Mouse (Mus musculus): ENCODE results near the gene Zc3h15. TPM values are rescaled to one million over a fixed set of nuclear protein-coding genes. Genes with fewer than 3 reads are reported as not detected.
"Not testable (repeated sequence)": the region's sequence is repeated elsewhere in the genome, so short reads cannot be mapped to it uniquely, and the experiment has no call there.

Gene Zc3h15
- total RNA-seq, 1 experiment from 2014 or later: 102 TPM

DNA sequence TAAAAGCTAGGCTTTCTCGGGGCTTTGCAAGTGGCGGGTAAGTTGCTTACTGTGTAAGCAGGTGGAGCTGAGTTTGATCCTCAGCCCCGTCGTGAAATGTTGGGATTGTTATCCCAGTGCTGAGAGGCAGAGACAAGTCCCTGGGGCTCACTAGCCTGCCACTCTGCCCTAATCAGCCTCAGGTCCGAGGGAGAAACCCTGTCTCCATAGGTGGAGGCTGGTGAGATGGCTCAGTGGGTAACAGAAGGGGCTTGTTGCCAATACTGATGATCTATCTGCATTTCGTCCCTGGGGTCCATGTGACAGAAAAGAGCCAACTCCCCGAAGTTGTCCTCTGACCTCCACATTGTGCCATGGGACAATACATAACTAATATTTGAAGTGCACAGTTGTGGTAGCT is 30.2 kb downstream of the Zc3h15 start:
- DNase-seq: no peak

DNA sequence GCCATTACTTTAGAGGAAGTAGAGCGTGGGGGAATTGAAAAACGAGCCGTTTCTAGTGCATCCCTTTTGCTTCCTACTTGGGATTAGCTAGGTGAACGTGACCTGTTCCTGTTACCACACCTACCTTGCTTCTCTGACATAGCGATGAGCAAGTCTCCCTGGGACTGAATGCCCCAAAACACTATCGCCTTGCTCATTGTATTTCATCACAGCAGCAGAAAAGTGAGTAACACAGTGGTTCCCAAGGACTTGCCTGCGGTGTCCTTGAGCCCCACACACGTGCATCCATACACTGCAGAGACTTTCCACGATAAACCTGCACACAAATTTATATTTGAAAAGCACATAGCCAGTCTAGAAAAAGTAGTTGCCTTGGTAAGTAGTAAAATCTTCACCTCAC is 30.7 kb downstream of the Zc3h15 start:
- peak; percentile 19 for DNase-seq

DNA sequence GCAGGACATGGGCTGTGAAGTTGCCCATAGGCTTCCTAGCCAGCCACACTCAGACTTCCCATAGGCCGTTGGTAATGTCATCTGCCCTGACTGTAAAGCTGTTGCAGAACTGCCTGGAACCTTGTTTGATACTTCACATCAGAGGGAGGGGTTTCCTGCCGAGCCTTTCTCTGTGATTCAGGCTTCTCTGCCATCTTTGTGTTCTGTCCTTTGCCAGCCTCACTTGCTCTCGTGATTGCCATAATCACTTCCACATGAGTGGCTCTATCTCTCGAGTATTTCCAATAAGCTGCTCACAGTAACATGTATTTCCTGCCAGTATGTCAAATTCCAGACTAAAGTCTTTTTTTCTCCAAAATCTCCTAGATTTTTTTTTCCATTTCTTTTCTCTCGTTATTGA is 31.4 kb downstream of the Zc3h15 start:
- DNase-seq: no peak

DNA sequence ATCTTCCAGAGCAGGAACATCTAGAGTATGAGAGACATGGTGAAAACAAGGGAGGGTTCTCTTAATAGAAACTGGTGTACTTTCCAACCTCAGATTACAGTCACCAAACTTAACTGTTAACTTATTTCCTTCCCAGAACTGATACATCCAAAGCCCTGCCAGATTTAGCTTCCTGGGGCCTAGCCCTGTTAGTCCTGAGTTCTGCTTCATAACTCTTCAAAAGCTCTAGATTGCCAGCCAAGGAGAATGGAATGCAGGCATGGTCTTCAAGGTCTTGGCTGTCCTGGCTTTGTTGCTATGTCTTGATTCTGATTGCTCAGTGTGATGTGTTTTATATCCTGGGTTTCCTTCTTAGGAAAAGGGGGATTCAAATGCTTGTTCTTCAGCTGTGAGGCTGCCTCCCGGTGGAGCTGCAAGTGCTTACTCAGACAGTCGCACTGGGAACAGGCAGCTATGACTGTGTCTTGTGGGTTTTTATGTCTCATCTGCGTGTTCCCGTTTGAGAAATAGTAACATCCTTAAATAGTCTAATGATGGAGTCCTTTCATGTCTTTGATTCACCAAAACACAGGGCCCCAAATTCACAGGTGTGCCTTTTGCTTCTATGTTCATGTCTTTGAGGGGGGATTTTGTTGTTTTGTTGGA is 32.1 kb downstream of the Zc3h15 start:
- DNase-seq: no peak

DNA sequence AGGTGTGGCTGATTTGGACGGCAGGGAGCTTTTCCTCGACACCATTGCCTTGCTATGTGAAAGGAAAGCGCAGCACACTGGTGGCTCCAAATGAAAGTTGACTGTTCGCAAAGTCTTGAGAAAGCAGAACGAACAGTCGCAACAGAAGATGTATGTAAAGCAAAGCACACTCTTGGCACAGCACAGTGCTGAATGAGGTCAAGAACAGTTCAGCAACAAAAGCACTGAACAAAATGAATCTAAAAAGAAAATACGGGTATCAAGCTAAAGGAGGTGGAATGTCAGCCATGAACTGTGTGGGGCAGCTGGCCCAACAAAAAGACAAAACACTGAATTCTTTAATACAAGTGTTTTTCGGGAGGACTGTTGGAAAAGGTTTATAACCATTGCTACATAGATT is 37.1 kb downstream of the Zc3h15 start:
- DNase-seq: no peak

DNA sequence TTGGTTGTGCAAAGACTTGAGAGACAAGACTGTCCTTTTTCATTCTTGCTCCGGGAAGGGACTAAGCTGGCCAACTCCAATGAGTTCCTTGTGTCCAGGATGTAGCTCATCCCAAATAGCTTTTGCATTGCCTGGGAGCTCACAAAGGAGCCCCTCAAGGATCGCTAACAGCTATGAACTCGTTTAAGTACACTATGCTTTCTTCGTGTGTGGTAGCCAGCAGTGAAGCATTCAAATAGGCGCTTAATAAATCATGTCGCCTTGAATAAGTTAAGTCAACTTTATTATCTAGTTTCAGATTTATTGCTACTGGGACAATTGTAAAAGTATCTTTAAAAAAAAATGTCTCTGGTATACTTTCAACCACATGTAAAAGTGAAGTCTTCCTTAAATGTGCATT is 37.5 kb downstream of the Zc3h15 start:
- no peak for DNase-seq

DNA sequence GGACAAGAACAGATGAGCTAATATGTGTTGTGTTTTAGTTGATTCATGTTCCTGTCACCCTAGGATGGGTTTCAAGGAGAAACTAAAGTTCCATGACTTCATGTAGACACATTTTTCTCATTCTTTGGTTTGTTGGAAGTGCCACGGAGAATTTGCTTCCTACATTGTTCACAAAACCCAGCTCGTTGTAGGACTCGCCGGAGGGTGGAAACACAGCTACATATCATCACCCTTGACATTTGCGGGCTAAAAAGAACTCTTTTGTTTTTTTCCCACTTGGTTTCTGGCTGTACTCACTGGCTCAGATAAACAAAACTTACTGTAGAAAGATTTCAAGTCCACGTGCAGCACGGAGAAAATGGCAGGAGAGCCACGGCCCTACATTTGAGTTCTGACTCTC is 38.0 kb downstream of the Zc3h15 start:
- no peak for DNase-seq

DNA sequence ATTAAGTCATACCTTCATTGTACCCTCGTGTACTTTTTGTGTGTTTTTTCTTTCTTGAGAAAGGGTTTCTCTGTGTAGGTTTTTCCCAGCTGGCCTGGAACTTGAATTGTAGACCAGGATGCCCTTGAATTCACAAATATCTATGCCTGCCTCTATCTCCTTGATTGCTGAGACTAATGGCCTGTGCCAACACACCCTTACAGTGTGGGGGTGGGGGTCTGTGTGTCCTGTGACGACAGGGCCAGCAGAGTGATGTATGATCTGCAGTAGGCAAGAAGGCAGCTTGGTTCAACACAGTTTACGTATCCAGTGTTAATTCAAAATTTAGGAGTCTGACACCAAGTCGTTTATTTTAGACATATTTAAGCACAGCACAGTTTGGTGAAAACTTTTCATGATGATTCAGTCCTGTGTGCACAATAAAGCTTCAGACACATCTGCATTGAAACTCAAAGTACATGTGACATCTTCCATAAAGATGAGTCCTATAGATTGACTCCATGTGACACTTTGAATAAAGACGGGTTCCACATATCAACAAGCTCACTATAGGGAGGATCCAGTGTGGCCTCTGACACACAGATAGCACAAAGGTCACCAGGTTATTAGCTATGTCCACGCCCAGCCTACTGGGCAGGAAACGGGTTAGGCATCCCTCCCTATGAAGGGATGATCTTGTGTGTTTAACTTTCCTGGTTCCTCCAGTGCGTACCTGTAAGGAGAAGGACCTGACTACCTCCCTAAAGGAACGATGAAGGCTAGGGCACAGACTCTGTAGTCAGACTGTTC is 39.7 kb downstream of the Zc3h15 start:
- no peak for DNase-seq

DNA sequence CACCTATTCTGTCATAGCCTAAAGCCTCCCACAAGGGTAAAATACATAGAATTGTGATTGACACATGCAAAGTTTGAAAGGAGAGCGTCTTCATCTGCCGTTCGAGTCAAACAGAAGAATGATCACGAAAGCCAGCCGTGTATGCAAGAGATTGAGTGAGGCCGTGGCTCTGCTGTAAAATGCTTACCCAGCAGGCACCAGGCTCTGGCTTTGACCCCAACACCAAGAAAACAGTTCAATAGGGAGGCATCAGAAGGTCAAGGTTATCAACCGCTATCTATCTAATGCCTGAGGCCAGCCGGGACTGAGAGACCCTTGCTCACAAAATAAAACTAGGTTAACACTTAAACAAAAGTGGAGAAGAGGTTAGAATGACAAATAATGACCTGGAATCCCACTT is 40.5 kb downstream of the Zc3h15 start:
- DNase-seq: no peak

DNA sequence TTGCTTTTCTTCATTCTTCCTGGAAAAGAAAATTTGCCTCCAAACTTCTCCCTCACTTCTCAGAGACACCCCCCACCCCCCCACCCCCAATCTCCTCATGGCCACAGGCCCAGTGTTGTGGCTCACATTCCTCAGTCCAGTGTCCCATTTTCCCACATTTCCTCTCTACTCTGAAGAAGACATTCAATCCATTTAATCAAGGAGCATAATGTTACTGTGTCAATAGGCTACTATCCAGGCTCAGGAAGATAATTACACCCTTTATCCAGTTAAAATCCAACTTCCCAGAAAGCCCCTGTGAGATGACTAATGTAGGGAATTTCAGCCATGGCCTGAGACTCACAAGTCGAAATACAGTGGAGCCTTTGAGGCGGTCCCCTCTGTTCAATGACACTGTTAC is 46.1 kb downstream of the Zc3h15 start:
- DNase-seq: no peak

DNA sequence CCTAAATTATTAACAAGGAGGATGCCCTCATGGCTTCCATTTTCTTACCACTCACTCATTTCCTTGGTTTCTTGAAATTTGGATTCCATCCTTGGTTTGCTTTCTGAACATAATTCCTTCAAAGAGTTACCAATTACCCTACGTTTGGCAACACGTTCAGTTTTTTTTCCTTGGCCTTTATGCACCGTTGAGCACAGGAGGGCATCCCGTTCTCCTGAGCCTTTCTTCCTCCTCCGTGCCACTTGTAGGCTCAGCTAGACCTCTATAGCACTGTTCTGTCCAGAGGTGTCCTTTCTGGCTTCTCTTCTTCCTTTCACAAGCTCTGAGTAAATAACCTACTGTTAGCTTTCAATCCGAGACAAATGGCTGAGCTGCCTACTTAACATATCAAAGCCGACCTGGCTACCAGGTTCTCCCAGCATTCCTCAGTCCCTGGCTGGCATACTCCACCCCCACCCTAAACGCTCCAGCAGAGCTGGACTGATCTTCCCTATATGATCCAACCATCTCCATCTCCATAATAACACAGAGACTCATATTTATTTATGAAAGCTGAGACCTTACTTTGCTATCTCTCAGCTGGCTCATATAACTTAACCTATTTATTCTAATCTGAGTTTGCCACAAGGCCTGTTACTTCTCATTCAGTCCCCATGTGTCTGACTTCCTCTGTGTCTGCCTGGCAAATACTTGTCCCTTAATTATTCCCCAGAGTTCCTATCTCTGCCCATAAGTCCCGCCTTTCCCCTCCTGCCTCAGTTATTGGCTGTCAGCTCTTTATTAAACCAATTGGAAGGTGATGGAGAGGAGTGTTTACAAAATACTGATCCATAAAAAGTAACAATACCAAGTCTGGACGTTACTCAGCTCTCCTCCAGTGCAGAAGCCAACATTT is 48.7 kb downstream of the Zc3h15 start:
- no peak for DNase-seq

DNA sequence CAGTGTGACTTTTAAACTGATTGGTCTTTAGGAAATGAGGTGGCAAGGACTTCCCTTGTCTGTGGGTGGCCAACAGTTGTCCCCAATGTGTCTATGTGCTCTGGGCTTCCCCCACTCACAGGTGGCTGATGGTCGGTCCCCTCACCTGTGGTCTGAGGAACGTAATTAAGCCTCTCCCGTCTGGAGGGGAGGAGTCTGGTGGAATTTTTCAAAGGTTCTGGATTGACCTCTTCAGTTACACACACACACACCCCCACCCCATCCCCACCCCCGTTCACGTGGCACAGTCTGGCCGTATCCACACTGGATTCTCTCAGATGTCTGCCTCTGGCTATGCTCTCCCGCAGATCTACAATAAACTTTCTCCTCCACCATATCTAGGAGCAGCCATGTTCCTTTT is 49.8 kb downstream of the Zc3h15 start:
- DNase-seq: no peak

DNA sequence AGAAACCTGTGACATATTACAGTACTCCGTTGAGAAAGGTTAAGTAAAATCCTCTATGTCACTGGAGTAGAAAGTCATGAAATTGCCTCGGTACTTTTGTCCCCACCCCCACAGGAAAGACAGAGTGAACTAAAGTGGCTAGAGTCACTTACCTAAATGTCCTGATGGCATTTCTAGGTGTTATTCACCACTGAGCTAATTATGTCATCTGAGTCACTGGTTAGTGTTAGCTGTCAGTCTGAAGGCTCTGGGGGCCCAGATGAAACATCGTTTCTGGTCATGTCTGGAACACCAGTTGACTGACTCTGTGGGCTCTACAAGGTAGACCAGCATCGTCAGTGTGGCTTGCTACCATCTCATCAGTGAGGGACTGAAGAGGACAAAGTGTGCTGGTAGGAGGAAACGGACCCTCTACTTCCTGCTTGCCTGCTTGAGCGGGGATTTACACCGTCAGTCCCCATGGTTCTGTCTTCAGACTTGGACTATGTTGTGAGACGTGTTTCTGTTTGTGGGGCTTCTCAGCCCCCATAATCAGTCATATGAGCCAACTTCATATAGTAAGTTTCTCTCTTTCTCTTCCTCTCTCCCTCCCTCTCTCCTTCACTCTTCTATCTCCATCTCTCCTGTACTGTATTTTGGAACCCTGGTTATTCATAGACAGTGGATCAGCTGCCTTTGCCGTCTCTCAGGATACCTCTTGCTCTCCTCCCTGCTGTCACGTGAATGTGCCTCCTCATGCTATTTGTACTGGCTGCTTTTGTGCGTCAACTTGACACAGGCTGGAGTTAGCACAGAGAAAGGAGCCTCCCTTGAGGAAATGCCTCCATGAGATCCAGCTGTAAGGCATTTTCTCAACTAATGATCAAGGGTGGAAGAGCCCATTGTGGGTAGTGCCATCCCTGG is 51.4 kb downstream of the Zc3h15 start:
- no peak for DNase-seq

DNA sequence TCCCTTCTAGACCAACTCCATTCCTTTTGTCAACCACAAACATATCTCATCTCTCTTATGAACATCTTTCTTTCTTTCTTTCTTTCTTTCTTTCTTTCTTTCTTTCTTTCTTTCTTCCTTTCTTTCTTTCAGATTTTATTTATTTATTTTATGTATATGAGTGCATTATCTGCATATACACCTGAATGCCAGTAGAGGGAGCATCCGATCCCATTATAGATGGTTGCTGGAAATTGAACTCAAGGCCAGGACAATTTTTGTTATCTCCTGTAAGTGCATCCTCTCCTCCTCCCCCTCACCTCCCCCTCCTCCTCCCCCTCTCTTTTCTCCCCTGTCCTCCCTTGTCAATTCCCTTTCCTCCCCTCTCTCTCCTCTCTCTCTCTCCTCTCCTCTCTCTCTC is 54.2 kb downstream of the Zc3h15 start:
- no peak for DNase-seq

DNA sequence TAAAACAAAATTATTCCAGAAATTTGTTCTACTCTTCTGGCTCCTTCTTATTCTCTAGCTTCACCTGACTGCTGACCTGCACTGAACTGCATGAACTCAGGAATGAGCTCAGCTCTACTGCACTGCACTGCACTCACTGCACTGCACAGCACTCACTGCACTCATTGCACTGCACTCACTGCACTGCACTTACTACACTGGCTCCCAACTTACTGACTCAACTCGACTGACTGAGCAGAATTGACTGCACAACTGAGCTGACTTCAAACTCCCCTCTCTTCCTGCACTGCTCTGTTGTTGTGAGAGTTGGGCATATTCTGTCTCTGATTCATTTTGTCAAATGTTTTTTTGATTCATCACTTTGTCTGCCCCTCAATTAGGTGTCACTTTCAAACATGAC is 55.1 kb downstream of the Zc3h15 start:
- DNase-seq: no peak

DNA sequence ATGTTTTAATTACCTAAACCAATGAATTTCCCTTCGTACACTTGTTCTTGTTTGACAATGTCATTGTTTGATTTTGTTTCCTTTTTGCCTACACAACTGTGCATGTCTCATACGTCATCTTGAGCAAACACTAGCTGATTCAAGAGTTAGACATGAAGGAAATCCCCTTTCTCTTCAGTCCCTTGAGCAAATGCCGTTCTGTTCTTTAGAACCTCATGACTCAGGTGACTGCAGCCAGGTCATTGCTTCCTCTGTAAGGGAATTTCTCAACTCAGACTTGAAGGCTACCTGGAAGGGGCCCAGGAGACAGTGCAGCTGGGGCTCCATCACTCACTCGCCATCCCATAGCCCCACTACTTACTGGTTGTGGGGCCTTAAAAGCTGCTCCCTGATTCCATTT is 56.4 kb downstream of the Zc3h15 start:
- no peak for DNase-seq

DNA sequence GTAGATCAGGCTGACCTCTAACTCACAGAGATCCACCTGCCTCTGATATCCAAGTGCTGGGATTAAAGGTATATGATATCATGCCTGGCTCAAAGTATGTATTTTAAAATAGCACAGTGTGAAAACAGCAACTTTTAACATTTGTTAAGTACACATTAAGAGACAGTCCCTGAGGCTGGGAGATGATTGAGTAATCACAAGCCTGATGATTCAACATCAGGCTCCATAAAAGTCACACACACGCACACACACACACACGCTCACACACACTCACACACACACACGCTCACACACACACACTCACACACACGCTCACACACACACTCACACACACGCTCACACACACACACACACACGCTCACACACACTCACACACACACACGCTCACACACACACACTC is 58.2 kb downstream of the Zc3h15 start:
- DNase-seq: no peak

DNA sequence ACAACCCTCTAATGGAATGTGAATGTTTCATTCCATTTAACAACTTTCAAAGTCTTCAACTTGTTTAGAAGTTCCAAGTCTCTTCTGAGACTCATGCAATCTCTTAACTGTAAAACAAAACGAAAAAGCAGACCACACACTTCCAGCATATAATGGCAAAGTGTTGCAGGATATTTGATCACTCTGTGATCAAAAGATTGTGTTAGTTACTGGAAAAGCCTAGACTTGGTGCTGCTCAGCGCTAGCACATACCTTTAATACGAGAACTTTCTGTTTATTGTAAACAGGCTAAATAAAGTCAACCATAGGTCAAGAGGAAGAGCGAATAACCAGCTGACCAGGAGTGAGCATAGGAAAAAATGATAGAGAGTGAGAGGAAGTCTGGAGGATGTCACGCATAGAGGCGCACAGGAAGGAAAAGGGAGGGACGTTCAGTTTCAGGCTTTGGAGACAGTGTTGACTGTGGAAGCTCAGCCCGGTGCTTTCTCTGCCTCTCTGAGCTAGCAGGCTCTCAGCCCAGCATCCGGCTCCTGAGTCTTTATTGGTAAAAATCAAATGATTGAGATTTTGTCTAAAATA is 61.4 kb downstream of the Zc3h15 start:
- no peak for DNase-seq

DNA sequence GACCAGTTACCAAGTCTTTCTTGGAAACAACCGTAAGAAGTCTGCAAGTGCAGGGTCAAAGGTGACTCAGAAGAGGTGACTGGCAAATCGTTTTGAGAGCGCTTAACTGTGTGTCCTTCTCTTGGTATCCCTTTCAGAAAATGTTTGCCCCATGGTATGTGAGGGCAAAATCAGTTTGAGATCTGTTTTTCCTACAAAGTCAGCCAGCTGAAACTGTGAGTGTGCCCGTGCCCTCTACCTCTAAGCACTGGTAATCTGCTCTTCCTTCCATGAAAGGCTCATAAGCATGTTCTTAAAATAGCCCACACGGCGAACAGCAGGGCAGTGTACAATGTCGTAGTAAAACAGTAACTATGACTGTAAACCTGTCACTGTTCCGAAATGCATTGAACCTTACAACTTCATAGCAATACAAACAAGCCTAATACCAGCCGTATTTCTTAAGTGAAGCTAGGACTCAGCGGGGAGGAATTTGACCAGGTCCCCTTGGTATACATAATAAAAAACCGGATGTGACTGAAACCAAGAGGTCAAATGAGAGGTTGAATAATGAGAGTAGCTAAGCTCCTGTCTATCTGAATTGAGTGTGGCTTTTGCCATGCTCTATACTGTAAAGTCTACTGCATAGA is 65.8 kb downstream of the Zc3h15 start:
- DNase-seq: no peak

DNA sequence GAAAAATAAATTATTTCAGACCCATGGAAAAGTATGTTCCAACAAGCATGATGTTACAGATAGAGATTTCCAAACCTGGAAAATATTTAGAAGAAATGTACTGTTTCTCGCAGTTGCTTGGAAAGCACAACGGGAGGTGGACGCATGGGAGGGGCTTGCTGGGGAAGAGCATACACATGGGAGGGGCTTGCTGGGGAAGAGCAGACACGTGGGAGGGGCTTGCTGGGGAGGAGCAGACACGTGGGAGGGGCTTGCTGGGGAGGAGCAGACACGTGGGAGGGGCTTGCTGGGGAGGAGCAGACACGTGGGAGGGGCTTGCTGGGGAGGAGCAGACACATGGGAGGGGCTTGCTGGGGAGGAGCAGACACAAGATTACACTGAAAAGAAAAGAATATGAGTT is 69.0 kb downstream of the Zc3h15 start:
- DNase-seq: not testable (repeated sequence)

DNA sequence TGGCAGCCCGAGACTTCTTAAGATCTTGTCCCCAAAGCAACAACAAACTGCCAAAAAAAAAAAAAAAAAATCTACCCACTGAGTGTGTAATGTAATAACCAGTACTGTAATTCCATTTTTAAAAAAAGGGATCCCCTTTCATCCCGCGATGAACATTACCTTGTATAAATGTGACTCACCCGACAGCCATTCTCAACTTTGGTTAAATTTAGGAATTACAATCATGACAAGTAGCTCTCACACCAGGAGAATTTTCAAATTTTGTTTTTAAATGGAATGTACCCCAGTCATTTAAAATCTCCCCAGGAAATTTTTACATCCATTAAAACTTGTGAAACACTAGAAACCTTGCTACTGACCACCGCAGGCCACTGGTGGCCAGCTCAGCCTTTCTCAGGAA is 69.7 kb downstream of the Zc3h15 start:
- no peak for DNase-seq

Data from adrenal gland, postnatal 25 days (tissue).